Mouse (Mus musculus): ENCODE data around the gene Fancm.
"Not testable (repeated sequence)": the region's sequence is repeated elsewhere in the genome, so short reads cannot be mapped to it uniquely, and the experiment has no call there.

Gene Fancm

DNA sequence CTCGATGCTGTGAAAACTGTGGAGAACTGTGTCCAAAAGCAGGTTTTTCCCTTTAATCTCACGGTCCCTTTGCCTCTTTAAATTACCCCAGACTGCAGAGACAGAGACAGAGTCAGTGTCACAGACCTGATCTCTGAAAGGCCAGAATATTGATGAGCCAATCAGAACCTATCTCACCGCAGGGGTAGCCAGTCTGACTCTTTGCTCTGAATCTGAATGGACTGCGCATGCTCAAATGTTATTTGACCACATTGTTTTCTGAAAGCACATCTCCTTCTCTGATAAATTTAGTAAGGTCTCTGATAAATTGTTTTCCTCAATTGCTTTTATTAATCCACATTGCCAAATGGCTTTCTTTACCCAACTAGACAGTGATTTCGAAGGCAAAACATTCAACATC, 44.0 kb downstream of the Fancm start:
- no peak for DNase-seq (ENCODE audit: low read depth)

DNA sequence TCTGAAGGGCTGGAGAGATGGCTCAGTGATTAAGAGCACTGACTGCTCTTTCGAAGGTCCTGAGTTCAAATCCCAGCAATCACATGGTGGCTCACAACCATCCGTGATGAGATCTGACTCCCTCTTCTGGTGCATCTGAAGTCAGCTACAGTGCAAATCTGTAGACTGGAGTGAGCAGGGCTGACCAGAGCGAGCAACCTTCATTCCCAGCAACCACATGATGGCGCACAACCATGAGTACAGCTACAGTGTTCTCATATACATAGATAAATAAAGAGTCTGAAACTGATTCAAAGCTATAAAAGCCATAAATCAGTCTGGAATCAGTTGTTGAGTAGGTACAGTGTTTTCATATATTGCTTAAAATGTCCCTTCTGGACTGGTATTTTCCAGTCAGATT, 60.7 kb downstream of the Fancm start:
- DNase-seq (ENCODE audit: low read depth), result not testable (repeated sequence)

DNA sequence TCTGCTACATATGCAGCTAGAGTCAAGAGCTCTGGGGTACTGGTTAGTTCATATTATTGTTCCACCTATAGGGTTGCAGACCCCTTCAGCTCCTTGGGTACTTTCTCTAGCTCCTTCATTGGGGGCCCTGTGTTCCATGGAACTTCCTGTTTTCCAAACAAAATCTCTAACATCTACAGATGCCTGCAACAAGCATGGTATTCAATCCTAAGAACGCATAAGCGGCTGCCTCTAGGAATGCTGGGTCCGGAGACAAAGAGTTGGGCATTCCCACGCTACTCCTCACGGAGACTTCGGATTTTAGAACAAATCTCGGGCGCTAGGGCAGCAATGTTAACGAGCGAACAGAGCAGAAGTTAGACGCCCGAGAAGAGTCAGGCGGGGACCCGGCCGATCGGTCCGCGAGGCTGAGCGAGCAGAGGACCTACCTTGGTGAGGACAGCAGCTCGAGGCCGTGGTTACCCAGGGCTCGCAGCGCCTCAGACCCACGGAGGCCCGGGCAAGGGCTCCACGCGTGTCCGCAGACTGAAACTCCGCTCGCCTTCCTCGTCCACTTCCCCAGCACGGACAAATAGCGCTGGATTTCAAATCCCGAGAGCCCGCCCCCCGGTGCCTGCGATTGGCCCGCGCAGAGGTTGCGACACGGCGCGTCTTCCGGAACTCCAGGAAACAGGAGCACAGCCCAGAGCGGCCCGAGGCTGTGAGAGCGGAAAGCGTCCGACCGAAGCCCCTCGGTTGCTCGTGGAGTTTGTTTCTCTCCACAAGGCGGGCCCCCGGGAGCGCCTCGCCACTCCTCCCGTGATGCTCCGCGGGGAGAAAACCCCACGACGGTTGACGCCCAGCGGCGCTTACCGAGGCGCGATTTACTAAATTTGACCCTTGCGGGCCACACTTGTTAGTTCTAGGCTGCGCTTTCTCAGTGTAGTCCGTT, 96.9 kb downstream of the Fancm start, which contains the start of gene Mis18bp1:
Gene Mis18bp1 (minus strand): TSS at position 584 of the 931 bp plus-strand sequence.
- DNase-seq (ENCODE audit: low read depth), result peak; percentile 91

DNA sequence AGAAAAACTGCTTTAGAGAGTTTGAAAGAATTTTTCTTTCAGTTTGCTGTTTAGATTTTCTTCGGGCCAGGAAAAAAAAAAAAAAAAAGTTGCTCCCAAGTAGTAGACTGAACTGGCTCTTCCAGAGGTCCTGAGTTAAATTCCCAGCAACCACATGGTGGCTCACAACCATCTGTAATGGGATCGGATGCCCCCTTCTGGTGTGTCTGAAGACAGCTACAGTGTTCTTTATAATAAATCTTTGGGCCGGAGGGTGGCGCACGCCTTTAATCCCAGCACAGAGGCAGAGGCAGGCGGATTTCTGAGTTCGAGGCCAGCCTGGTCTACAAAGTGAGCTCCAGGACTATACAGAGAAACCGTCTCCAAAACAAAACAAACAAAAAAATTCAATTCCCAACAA, 97.6 kb downstream of the Fancm start:
- DNase-seq (ENCODE audit: low read depth), result not testable (repeated sequence)

DNA sequence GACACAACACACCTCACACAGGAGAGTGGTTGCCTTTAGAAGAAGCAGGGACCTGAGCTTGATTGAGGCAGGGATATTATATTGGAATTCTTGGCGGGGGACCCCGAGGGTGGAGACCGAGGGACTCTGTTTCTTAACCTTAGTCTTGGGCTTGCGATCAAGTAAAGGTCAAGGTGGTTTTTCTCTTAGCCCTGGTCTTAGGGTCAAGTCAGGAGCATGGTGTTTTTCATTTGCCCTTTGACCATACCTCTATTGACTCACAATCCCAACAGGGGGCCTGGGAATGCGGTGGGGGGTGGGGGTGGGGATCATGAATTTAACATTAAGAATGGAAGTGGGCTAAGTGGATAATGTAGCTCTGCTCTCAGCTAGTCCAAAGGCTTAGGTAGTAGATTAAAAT, 98.3 kb downstream of the Fancm start:
- no peak for DNase-seq (ENCODE audit: low read depth)

All from c-Kit-positive CD71-negative TER-119-negative erythroid progenitor cells, embryonic 14.5 days (primary cell).